Mouse (Mus musculus) intestine, embryonic 16.5 days (tissue): ENCODE data around the gene Ttc7b. TPM values are rescaled to one million over a fixed set of nuclear protein-coding genes. Genes with fewer than 3 reads are reported as not detected.

Experiments used
- ATAC-seq: fragments of 200-750 bp; cut with Nextera tagmentation; 2 replicates; pipeline ENCODE4 v1.8.0; 2017; ENCODE audit warnings: moderate TSS enrichment, moderate library complexity
- H3K27ac ChIP-seq: fragments of 300-500 bp; sonication (generic); 2 replicates; pipeline ENCODE4 v1.5.1; 2014; ENCODE audit warnings: mild to moderate bottlenecking, low read length
- H3K27me3 ChIP-seq: fragments of 300-500 bp; sonication (generic); replicated peaks from 2 replicates; pipeline ENCODE4 v1.6.1; 2014; ENCODE audit warnings: low read length, control low read depth, mixed read lengths; ENCODE audit not compliant: control insufficient read depth, insufficient read depth
- H3K36me3 ChIP-seq: fragments of 300-500 bp; sonication (generic); 2 replicates; pipeline ENCODE4 v1.6.1; 2014; ENCODE audit warnings: low read length, control low read depth; ENCODE audit not compliant: control insufficient read depth, insufficient read depth
- H3K4me1 ChIP-seq: fragments of 300-500 bp; sonication (generic); 2 replicates; pipeline ENCODE4 v1.6.1; 2014; ENCODE audit warnings: low read length, control low read depth, mixed read lengths; ENCODE audit not compliant: control insufficient read depth, insufficient read depth
- H3K4me2 ChIP-seq: fragments of 300-500 bp; sonication (generic); 2 replicates; pipeline ENCODE4 v1.6.1; 2014; ENCODE audit warnings: low read depth, low read length, control low read depth
- H3K4me3 ChIP-seq: fragments of 300-500 bp; sonication (generic); 2 replicates; pipeline ENCODE4 v1.5.1; 2014; ENCODE audit warnings: mild to moderate bottlenecking, low read length
- H3K9ac ChIP-seq: fragments of 300-500 bp; sonication (generic); 2 replicates; pipeline ENCODE4 v1.6.1; 2014; ENCODE audit warnings: low read depth, low read length
- H3K9me3 ChIP-seq: fragments of 300-500 bp; sonication (generic); 2 replicates; pipeline ENCODE4 v1.6.1; 2016; ENCODE audit warnings: low read length, control low read depth; ENCODE audit not compliant: control insufficient read depth
- whole genome bisulfite sequencing: fragments of 180-500 bp; shearing (Covaris S2); extraction: QIAGEN DNeasy Blood & Tissue Kit; methylation state at CpG from one replicate; pipeline ENCODE4 v1.1.7; 2014; 5-methylcytosine and 5-hydroxymethylcytosine counted together
- polyA plus RNA-seq: library from polyadenylated mRNA; unstranded; fragments of >200 nt; fragmentation: Nextera tagmentation; extraction: Ambion mirVana; gene quantifications from 2 replicates; pipeline ENCODE4 v1.2.1, GENCODE M21; 2015

The Ttc7b gene
- polyA plus RNA-seq, 1 experiment from 2014 or later = 2.4 TPM

GRCm38 (mm10) chr12:100288018-100288417, 232.6 kb downstream of the Ttc7b start:
- 61% methylated on average over 5 of the region's 5 CpGs for WGBS
- no peak overlapping the region for H3K9ac ChIP-seq
- H3K27ac ChIP-seq = peak overlapping the region; percentile 51
- H3K27me3 ChIP-seq = no peaks in the 10 kb centered on the region
- H3K4me3 ChIP-seq = no peak overlapping the region
- H3K4me2 ChIP-seq = no peak overlapping the region
- H3K36me3 ChIP-seq = no peaks in the 10 kb centered on the region
- ATAC-seq = peak; percentile 69
- H3K4me1 ChIP-seq = peaks cover 42% of the 10 kb centered on the region
- no peaks in the 10 kb centered on the region for H3K9me3 ChIP-seq

- no peak for ATAC-seq
- H3K4me2 ChIP-seq = no peak overlapping the region
- no peak overlapping the region for H3K9ac ChIP-seq
- no peak overlapping the region for H3K4me3 ChIP-seq
- H3K4me1 ChIP-seq = peaks cover 46% of the 10 kb centered on the region
- H3K36me3 ChIP-seq = no peaks in the 10 kb centered on the region
- no peaks in the 10 kb centered on the region for H3K9me3 ChIP-seq
- H3K27ac ChIP-seq = peak overlapping the region; percentile 7
- WGBS = 89% methylated on average over 2 of the region's 2 CpGs
- no peaks in the 10 kb centered on the region for H3K27me3 ChIP-seq
Observed at GRCm38 (mm10) chr12:100287565-100287964, 233.1 kb downstream of the Ttc7b start.

- Histone ChIP-seq H3K27me3 (no peaks in the 10 kb centered on the region), H3K4me3 (no peak overlapping the region), H3K4me1 (peaks cover 35% of the 10 kb centered on the region), H3K36me3 (no peaks in the 10 kb centered on the region), H3K27ac (peak overlapping the region; percentile 97), H3K9ac (no peak overlapping the region), H3K9me3 (no peaks in the 10 kb centered on the region), H3K4me2 (no peak overlapping the region)
- WGBS = 57% methylated on average over 1 of the region's 1 CpGs
- no peak for ATAC-seq
Observed at GRCm38 (mm10) chr12:100283283-100283682, 237.3 kb downstream of the Ttc7b start.

- ATAC-seq = peak; percentile 80
- H3K4me2 ChIP-seq = peak overlapping the region; percentile 11; the same call in 1 of the 2 replicates
- no peaks in the 10 kb centered on the region for H3K27me3 ChIP-seq
- H3K4me1 ChIP-seq = peaks cover 40% of the 10 kb centered on the region
- H3K36me3 ChIP-seq = no peaks in the 10 kb centered on the region
- peak overlapping the region; percentile 62 for H3K9ac ChIP-seq
- no peaks in the 10 kb centered on the region for H3K9me3 ChIP-seq
- no peak overlapping the region for H3K4me3 ChIP-seq
- WGBS = 32% methylated on average over 8 of the region's 8 CpGs
- H3K27ac ChIP-seq = peak overlapping the region; percentile 97
Observed at GRCm38 (mm10) chr12:100282025-100282885, 238.4 kb downstream of the Ttc7b start.

GRCm38 (mm10) chr12:100280972-100281794, 239.4 kb downstream of the Ttc7b start:
- Histone ChIP-seq H3K9me3 (no peaks in the 10 kb centered on the region), H3K4me2 (no peak overlapping the region), H3K36me3 (no peaks in the 10 kb centered on the region), H3K4me1 (peaks cover 49% of the 10 kb centered on the region), H3K27ac (peak overlapping the region; percentile 97), H3K4me3 (no peak overlapping the region), H3K9ac (no peak overlapping the region), H3K27me3 (no peaks in the 10 kb centered on the region)
- peak; percentile 85 for ATAC-seq
- WGBS = 46% methylated on average over 4 of the region's 4 CpGs

- H3K4me1 ChIP-seq = peaks cover 54% of the 10 kb centered on the region
- WGBS = 72% methylated on average over 4 of the region's 4 CpGs
- no peaks in the 10 kb centered on the region for H3K36me3 ChIP-seq
- H3K9ac ChIP-seq = no peak overlapping the region
- H3K9me3 ChIP-seq = no peaks in the 10 kb centered on the region
- H3K27me3 ChIP-seq = no peaks in the 10 kb centered on the region
- no peak overlapping the region for H3K27ac ChIP-seq
- no peak overlapping the region for H3K4me2 ChIP-seq
- H3K4me3 ChIP-seq = no peak overlapping the region
- ATAC-seq = no peak
Observed at GRCm38 (mm10) chr12:100279898-100280297, 240.7 kb downstream of the Ttc7b start.

GRCm38 (mm10) chr12:100278358-100278757, 242.3 kb downstream of the Ttc7b start:
- Histone ChIP-seq H3K27me3 (no peaks in the 10 kb centered on the region), H3K4me3 (no peak overlapping the region), H3K4me2 (no peak overlapping the region), H3K36me3 (no peaks in the 10 kb centered on the region), H3K9me3 (no peaks in the 10 kb centered on the region), H3K27ac (no peak overlapping the region), H3K4me1 (peaks cover 47% of the 10 kb centered on the region), H3K9ac (0 out of 2 replicates have a peak overlapping the region, but pooled peaks have one; percentile 18)
- no peak for ATAC-seq
- 42% methylated on average over 8 of the region's 8 CpGs for WGBS

- Histone ChIP-seq H3K4me1 (peaks cover 42% of the 10 kb centered on the region), H3K36me3 (no peaks in the 10 kb centered on the region), H3K27me3 (no peaks in the 10 kb centered on the region), H3K9me3 (no peaks in the 10 kb centered on the region), H3K27ac (no peak overlapping the region), H3K4me2 (no peak overlapping the region), H3K4me3 (no peak overlapping the region), H3K9ac (no peak overlapping the region)
- no peak for ATAC-seq
- 74% methylated on average over 3 of the region's 3 CpGs for WGBS
Observed at GRCm38 (mm10) chr12:100277534-100277905, 243.1 kb downstream of the Ttc7b start.
